Mouse (Mus musculus) limb, embryonic 12.5 days (tissue): ENCODE measurements around the gene Drd1. TPM values are rescaled to one million over a fixed set of nuclear protein-coding genes. Genes with fewer than 3 reads are reported as not detected.

Source experiments
- ATAC-seq: fragments of 200-750 bp; cut with Nextera tagmentation; 2 replicates; pipeline ENCODE4 v1.8.0; 2017; ENCODE audit warnings: low read depth, moderate TSS enrichment; ENCODE audit not compliant: insufficient number of reproducible peaks, insufficient read depth, low FRiP score, low TSS enrichment
- H3K27ac ChIP-seq: fragments of 300-500 bp; sonication (generic); 2 replicates; pipeline ENCODE4 v1.5.1; 2016; ENCODE audit warnings: mild to moderate bottlenecking, moderate library complexity
- H3K27me3 ChIP-seq: fragments of 300-500 bp; sonication (generic); 2 replicates; pipeline ENCODE4 v1.6.1; 2016; ENCODE audit warnings: mild to moderate bottlenecking, moderate library complexity
- H3K36me3 ChIP-seq: fragments of 300-500 bp; sonication (generic); 2 replicates; pipeline ENCODE4 v1.6.1; 2016; ENCODE audit warnings: mild to moderate bottlenecking, moderate library complexity
- H3K4me1 ChIP-seq: fragments of 300-500 bp; sonication (generic); replicated peaks from 2 replicates; pipeline ENCODE4 v1.6.1; 2016
- H3K4me2 ChIP-seq: fragments of 300-500 bp; sonication (generic); 2 replicates; pipeline ENCODE4 v1.6.1; 2016; ENCODE audit warnings: mild to moderate bottlenecking, moderate library complexity
- H3K4me3 ChIP-seq: fragments of 300-500 bp; sonication (generic); replicated peaks from 2 replicates; pipeline ENCODE4 v1.5.1; 2016; ENCODE audit warnings: mild to moderate bottlenecking
- H3K9ac ChIP-seq: fragments of 300-500 bp; sonication (generic); replicated peaks from 2 replicates; pipeline ENCODE4 v1.6.1; 2016; ENCODE audit warnings: mild to moderate bottlenecking, moderate library complexity
- H3K9me3 ChIP-seq: fragments of 300-500 bp; sonication (generic); 2 replicates; pipeline ENCODE4 v1.6.1; 2016; ENCODE audit warnings: mild to moderate bottlenecking, moderate library complexity
- WGBS: fragments of 180-500 bp; shearing (Covaris S2); methylation state at CpG from one replicate; pipeline ENCODE4 v1.1.7; 2016; 5-methylcytosine and 5-hydroxymethylcytosine counted together
- polyA plus RNA-seq: library from polyadenylated mRNA; unstranded; fragments of >200 nt; fragmentation: Nextera tagmentation; extraction: Ambion mirVana; gene quantifications from 2 replicates; pipeline ENCODE4 v1.2.1, GENCODE M21; 2016

Gene Drd1
- polyA plus RNA-seq, 1 experiment from 2014 or later: not detected

DNA sequence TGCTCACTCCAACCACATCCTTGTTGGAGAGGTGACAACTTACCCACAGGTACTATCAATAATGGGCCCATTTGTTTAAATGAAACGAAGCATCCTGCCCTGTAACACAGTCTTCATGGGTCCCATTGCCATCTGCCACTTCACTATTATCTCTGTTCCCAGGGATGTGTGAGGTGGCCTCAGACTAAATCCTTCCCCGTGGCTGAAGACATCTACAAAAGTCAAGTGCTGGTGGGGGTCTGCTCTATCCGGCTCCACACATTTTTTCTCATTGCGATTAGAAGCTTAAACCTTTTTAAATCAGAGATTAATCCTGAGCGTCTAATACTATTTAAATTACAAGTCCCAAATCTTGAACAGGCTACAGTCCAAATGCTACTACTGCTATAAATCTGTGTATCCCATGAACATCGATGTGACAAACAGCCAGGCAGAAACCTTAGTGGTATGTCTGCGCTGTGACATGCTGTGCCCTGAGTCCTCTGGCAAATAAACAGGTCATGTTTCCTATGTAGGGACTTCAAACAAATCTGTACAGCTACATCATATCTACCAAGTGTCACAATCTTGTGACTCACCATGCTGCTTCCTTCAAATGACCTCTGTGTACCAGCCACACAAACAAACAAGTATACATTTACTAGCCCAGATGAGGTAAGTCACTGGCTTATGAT lies 6.7 kb downstream of the Drd1 start:
- H3K4me1 ChIP-seq: no peaks in the 10 kb centered on the region
- ATAC-seq: no peak
- no peak overlapping the region for H3K4me2 ChIP-seq
- H3K9ac ChIP-seq: no peak overlapping the region
- WGBS: 83% methylated on average over 7 of the region's 7 CpGs
- H3K27me3 ChIP-seq: peaks cover 51% of the 10 kb centered on the region
- no peaks in the 10 kb centered on the region for H3K9me3 ChIP-seq
- H3K4me3 ChIP-seq: no peak overlapping the region
- H3K27ac ChIP-seq: no peak overlapping the region
- no peaks in the 10 kb centered on the region for H3K36me3 ChIP-seq

DNA sequence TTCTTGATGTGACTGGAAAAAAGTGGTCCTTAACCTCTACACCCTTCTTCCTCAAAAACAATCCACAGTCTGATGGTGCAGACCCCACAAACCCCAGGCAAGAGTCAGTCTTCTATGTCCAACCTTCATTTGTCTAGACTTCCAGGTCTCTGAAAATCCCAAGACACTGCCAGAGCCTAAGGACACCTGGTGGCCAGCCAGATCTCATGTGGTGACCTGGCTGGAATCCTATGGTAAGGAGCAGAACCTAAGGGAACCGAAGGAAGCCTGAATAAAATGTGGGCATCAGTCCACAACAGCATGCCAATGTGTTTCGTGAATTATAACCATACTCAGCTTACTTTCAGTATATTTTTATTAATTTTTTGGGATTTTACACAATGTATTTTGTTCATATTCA lies 15.2 kb downstream of the Drd1 start:
- Histone ChIP-seq H3K27me3 (peaks cover 21% of the 10 kb centered on the region; the same call in 1 of the 2 replicates), H3K9me3 (no peaks in the 10 kb centered on the region), H3K27ac (no peak overlapping the region), H3K4me2 (no peak overlapping the region), H3K4me3 (no peak overlapping the region), H3K36me3 (no peaks in the 10 kb centered on the region), H3K4me1 (no peaks in the 10 kb centered on the region), H3K9ac (no peak overlapping the region)
- ATAC-seq: no peak
- 82% methylated on average over 2 of the region's 2 CpGs for WGBS

DNA sequence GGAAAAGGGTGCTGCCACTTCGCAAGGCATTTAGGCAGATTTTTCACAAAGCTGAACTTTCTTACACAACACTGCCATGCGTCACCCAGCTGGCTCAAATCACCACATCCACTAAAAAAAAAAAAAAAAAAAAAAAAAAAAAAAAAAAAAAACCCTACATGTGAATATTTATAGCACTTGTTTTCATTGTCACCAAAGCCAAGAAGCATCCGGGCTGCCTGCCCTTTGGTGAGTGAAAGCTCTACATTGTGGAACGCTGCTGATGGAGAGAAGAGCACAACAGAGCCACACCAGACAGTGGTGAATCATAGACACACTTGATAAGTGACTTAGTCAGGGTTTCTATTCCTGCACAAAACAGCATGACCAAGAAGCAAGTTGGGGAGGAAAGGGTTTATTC lies 17.6 kb downstream of the Drd1 start:
- no peaks in the 10 kb centered on the region for H3K4me1 ChIP-seq
- no peak overlapping the region for H3K27ac ChIP-seq
- no peak for ATAC-seq
- H3K4me2 ChIP-seq: no peak overlapping the region
- WGBS: 83% methylated on average over 4 of the region's 4 CpGs
- H3K9ac ChIP-seq: no peak overlapping the region
- H3K9me3 ChIP-seq: no peaks in the 10 kb centered on the region
- H3K27me3 ChIP-seq: peaks cover 8% of the 10 kb centered on the region; the same call in 1 of the 2 replicates
- H3K36me3 ChIP-seq: no peaks in the 10 kb centered on the region
- no peak overlapping the region for H3K4me3 ChIP-seq

DNA sequence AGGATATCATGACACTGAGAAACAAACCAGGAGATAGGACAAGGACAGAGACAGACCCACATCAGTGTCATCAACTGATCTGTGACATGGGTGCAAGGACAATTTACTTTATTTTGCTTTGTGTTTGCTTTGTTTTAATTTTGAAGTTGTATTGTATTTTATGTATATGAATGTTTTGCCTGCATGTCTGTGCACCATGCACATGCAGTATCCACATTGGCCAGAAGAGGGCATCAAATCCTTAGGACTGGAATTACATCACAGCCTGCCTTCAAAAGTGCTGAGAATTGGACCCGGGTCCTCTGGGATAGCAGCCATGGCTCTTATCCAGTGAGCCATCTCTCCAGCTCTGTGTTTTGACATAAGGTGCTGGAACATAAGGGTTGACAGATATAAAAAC lies 20.0 kb downstream of the Drd1 start:
- H3K4me2 ChIP-seq: no peak overlapping the region
- no peaks in the 10 kb centered on the region for H3K36me3 ChIP-seq
- no peak overlapping the region for H3K4me3 ChIP-seq
- no peaks in the 10 kb centered on the region for H3K9me3 ChIP-seq
- no peak overlapping the region for H3K9ac ChIP-seq
- peaks cover 8% of the 10 kb centered on the region; the same call in 1 of the 2 replicates for H3K27me3 ChIP-seq
- ATAC-seq: no peak
- no peaks in the 10 kb centered on the region for H3K4me1 ChIP-seq
- 63% methylated on average over 1 of the region's 1 CpGs for WGBS
- H3K27ac ChIP-seq: no peak overlapping the region

DNA sequence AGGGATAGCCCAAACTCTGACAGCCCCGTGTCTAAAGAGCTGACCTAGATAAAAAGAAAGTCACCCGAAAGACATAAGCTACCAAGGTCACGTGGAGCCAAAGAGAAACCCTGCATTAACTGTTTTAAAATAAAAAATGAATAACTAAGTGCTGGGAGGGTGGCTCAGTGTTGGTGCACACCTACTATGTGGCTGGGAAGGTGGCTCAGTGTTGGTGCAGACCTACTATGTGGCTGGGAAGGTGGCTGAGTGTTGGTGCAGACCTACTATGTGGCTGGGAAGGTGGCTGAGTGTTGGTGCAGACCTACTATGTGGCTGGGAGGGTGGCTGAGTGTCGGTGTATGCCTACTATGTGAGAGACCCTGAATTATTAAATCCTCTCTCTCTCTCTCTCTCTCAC lies 21.9 kb downstream of the Drd1 start:
- H3K9me3 ChIP-seq: no peaks in the 10 kb centered on the region
- WGBS: 90% methylated on average over 4 of the region's 4 CpGs
- no peak overlapping the region for H3K27ac ChIP-seq
- peaks cover 1% of the 10 kb centered on the region; the same call in 1 of the 2 replicates for H3K27me3 ChIP-seq
- no peaks in the 10 kb centered on the region for H3K4me1 ChIP-seq
- ATAC-seq: no peak
- H3K4me3 ChIP-seq: no peak overlapping the region
- no peaks in the 10 kb centered on the region for H3K36me3 ChIP-seq
- H3K9ac ChIP-seq: no peak overlapping the region
- no peak overlapping the region for H3K4me2 ChIP-seq

DNA sequence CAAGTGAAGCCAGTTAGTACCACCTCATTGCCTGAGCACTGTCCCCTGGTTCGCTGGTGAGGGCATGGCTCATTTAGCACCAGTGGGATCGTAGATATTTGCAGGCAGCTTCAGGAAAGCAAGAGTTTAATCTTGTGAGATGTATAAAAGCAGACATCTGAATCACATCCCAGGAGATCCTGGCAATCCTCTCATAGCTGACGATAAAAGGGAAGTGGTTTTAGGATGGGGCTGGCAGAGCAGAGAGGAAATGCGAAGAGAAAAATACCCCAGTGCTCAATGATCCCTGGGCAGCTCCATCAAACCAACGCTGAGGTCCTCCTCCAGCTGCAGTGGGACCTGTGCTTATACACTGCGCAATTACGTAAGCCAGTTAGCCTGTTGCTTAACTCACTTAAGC lies 28.4 kb downstream of the Drd1 start:
- no peak overlapping the region for H3K9ac ChIP-seq
- no peaks in the 10 kb centered on the region for H3K4me1 ChIP-seq
- H3K4me3 ChIP-seq: no peak overlapping the region
- no peaks in the 10 kb centered on the region for H3K36me3 ChIP-seq
- 85% methylated on average over 7 of the region's 7 CpGs for WGBS
- ATAC-seq: no peak
- no peaks in the 10 kb centered on the region for H3K9me3 ChIP-seq
- H3K27me3 ChIP-seq: peaks cover 8% of the 10 kb centered on the region; the same call in 1 of the 2 replicates
- no peak overlapping the region for H3K27ac ChIP-seq
- H3K4me2 ChIP-seq: no peak overlapping the region

DNA sequence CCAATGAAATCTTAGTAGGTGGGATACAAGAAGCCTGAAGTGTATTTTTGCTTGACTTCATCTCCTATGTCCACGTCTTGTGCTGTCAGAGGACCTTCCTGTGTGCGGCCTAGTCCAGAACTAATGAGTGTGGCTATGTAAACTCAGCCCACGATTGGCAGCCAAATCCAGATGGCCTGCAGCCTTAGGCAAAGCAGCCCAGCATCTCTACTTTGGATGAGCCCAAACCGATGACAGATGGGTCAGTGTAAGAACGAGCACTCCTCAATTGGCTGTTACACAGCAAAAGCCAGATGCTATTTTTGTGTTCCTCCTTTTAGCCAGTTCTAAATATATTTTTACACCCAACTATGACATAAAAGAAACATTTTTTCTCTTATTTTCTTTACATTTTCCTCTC lies 32.2 kb downstream of the Drd1 start:
- H3K4me3 ChIP-seq: no peak overlapping the region
- ATAC-seq: no peak
- H3K4me2 ChIP-seq: no peak overlapping the region
- H3K36me3 ChIP-seq: no peaks in the 10 kb centered on the region
- no peak overlapping the region for H3K9ac ChIP-seq
- no peaks in the 10 kb centered on the region for H3K4me1 ChIP-seq
- H3K27ac ChIP-seq: no peak overlapping the region
- H3K9me3 ChIP-seq: no peaks in the 10 kb centered on the region
- 75% methylated on average over 5 of the region's 5 CpGs for WGBS
- H3K27me3 ChIP-seq: peaks cover 8% of the 10 kb centered on the region; the same call in 1 of the 2 replicates

DNA sequence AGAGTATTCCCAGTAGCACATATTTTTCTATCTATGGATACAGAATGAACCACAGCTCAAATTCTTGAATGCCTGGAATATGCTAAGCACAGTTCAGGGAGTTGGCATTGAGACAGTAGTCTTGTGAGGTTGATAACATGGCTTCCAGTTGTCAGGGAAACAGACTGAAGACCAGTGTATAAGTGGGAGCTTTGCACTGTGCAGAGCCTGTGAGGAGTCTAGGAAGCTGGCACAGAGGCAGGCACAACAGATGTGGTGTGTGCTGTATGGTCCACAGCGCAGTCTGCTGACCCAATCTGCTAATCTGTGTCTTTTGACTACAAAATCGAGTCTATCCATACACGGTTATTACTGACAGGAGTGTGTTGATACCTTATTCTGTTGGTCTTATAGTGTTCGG lies 46.8 kb downstream of the Drd1 start:
- H3K4me1 ChIP-seq: no peaks in the 10 kb centered on the region
- WGBS: 81% methylated on average over 4 of the region's 4 CpGs

More for the DNA sequence above, 46.8 kb downstream of the Drd1 start:
- Histone ChIP-seq H3K36me3 (no peaks in the 10 kb centered on the region), H3K27ac (no peak overlapping the region), H3K9me3 (no peaks in the 10 kb centered on the region), H3K9ac (no peak overlapping the region), H3K4me3 (no peak overlapping the region), H3K27me3 (peaks cover 49% of the 10 kb centered on the region), H3K4me2 (no peak overlapping the region)
- ATAC-seq: no peak

Other genes with a start within 250 kb of the Drd1 start
- 57.0 and 57.6 TPM in 2 replicates for gene Sfxn1, start 16.2 kb upstream of the Drd1 start, polyA plus RNA-seq
- not detected in 2 replicates for gene Hrh2, start 136.4 kb upstream of the Drd1 start, polyA plus RNA-seq